Mouse (Mus musculus): ENCODE measurements at regions not wholly inside any gene's neighbourhood (a gene's known extent, or its start where the extent isn't known, plus 50 kb on each side); places are given as distances from the start of the nearest gene placed in this dataset.
A peak's percentile ranks its signal among the peaks of the same experiment; 100 is the strongest.

DNA sequence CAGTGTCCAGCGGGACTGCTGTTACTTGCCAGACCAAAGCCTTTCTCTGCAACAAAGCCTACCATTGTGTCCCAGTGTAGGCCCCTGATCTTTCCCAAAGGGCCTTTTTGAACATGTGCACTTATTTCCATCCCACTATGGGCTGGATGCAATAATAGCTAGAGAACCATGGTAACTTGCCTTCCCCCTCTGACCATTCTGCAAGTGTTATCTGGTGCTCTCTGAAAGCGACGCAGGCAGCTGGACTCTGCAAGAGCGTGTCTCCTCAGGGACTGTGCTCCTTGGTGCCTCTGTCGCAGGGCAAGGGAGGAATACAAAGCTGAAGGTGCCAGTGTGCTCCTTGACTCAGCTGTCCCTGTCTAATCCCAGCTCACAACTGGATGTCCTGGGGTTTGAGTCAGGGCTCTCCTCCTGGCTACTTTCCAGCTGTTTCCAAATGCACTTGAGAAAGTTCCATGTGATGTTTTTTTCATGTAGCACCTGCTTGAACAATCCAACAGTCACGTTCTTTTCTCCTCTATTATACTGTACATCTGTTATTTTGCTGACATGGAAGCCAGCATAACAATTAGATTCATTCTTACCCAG lies 112.3 kb upstream of the Marcks start:
- WGBS, result 66% methylated on average over 6 of the region's 6 CpGs
- Histone ChIP-seq H3K4me2 (ENCODE audit: low read depth, low read length) (no peak overlapping the region), H3K36me3 (ENCODE audit: control insufficient read depth, insufficient read depth, low read length) (no peaks in the 10 kb centered on the region), H3K4me1 (ENCODE audit: control insufficient read depth, insufficient read depth, low read length) (peaks cover 13% of the 10 kb centered on the region), H3K27ac (ENCODE audit: low read length) (peak overlapping the region; percentile 49), H3K27me3 (replicated peaks; ENCODE audit: control insufficient read depth, insufficient read depth, low read length) (no peaks in the 10 kb centered on the region), H3K9ac (ENCODE audit: low read depth, low read length) (no peak overlapping the region), H3K4me3 (ENCODE audit: low read length) (no peak overlapping the region), H3K9me3 (ENCODE audit: control insufficient read depth, low read length) (no peaks in the 10 kb centered on the region)
- ATAC-seq, result no peak

DNA sequence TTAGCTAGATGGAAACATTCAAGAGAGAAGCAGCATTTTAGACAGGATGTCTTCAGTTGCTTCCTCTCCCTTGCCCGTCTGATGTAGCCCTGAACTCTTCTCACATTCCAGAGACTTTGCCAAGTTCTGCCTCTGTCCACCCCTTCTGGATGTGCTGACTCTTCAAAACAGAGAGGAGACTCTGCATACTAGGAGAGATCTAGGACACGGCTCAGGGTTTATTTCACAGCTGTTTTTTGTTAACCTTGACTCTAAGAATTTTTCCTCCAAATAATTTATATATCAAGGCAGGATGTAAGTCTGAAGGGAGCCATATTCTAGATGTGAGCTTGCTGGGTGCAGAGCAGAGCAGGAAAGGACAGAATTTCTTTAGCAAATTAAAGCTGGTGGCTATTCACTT lies 111.4 kb upstream of the Marcks start:
- ATAC-seq, result peak; percentile 87
- no peak overlapping the region for H3K4me2 ChIP-seq (ENCODE audit: low read depth, low read length)
- peaks cover 13% of the 10 kb centered on the region for H3K4me1 ChIP-seq (ENCODE audit: control insufficient read depth, insufficient read depth, low read length)
- no peaks in the 10 kb centered on the region for H3K36me3 ChIP-seq (ENCODE audit: control insufficient read depth, insufficient read depth, low read length)
- H3K9me3 ChIP-seq (ENCODE audit: control insufficient read depth, low read length), result no peaks in the 10 kb centered on the region
- no peak overlapping the region for H3K9ac ChIP-seq (ENCODE audit: low read depth, low read length)
- no peak overlapping the region for H3K4me3 ChIP-seq (ENCODE audit: low read length)
- H3K27me3 ChIP-seq (replicated peaks; ENCODE audit: control insufficient read depth, insufficient read depth, low read length), result no peaks in the 10 kb centered on the region
- WGBS, result 30% methylated on average over 2 of the region's 2 CpGs
- H3K27ac ChIP-seq (ENCODE audit: low read length), result peak overlapping the region; percentile 49

GRCm38 (mm10) chr10:37249511-37249910 lies 110.8 kb upstream of the Marcks start:
- Histone ChIP-seq H3K27ac (ENCODE audit: low read length) (no peak overlapping the region), H3K4me3 (ENCODE audit: low read length) (no peak overlapping the region), H3K9me3 (ENCODE audit: control insufficient read depth, low read length) (no peaks in the 10 kb centered on the region), H3K36me3 (ENCODE audit: control insufficient read depth, insufficient read depth, low read length) (no peaks in the 10 kb centered on the region), H3K27me3 (replicated peaks; ENCODE audit: control insufficient read depth, insufficient read depth, low read length) (no peaks in the 10 kb centered on the region), H3K4me2 (ENCODE audit: low read depth, low read length) (no peak overlapping the region), H3K4me1 (ENCODE audit: control insufficient read depth, insufficient read depth, low read length) (peaks cover 13% of the 10 kb centered on the region), H3K9ac (ENCODE audit: low read depth, low read length) (no peak overlapping the region)
- WGBS, result 82% methylated on average over 4 of the region's 4 CpGs
- ATAC-seq, result peak; percentile 20; the same call in 1 of the 2 replicates

DNA sequence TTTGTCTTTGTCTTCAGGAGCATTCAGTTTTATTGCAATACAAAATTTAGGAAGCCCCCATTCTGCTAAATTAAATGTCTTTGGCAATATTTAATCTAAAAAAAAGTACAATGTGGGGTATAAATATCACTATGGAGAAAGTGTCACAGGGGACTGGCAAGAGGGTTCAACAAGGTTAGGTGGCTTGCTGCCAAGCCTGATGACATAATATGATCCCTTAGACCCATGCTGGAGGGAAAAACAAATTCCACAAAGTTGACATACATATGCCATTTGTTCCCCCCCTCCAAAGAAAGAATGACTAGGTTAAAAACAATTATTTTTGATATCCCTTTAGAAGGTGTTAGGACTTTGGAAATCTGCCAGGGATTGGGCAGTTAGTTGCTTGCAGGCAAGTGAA lies 108.4 kb upstream of the Marcks start:
- Histone ChIP-seq H3K9ac (ENCODE audit: low read depth, low read length) (no peak overlapping the region), H3K27me3 (replicated peaks; ENCODE audit: control insufficient read depth, insufficient read depth, low read length) (no peaks in the 10 kb centered on the region), H3K4me1 (ENCODE audit: control insufficient read depth, insufficient read depth, low read length) (peaks cover 13% of the 10 kb centered on the region), H3K9me3 (ENCODE audit: control insufficient read depth, low read length) (no peaks in the 10 kb centered on the region), H3K27ac (ENCODE audit: low read length) (no peak overlapping the region), H3K4me3 (ENCODE audit: low read length) (no peak overlapping the region), H3K4me2 (ENCODE audit: low read depth, low read length) (no peak overlapping the region), H3K36me3 (ENCODE audit: control insufficient read depth, insufficient read depth, low read length) (no peaks in the 10 kb centered on the region)
- ATAC-seq, result no peak

DNA sequence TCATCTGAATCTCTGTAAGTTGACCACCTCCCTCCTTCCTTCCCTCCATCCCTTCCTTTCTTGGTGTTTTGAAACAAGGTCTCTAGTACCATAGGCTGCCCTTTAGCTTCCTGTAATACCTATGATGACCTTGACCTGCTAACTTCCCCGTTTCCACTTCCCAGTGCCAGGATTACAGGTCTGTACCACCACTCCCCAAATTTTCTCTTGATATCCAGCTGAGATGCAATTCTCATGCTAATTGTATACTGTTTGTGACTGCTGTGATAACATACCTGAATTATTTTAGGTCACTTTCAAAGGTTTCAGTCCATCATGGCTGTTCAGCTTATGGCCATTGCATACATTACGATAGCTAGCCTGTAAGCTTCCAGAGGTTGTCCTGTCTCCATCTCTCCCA lies 104.4 kb upstream of the Marcks start:
- no peak overlapping the region for H3K4me3 ChIP-seq (ENCODE audit: low read length)
- no peak overlapping the region for H3K27ac ChIP-seq (ENCODE audit: low read length)
- no peaks in the 10 kb centered on the region for H3K9me3 ChIP-seq (ENCODE audit: control insufficient read depth, low read length)
- H3K4me2 ChIP-seq (ENCODE audit: low read depth, low read length), result no peak overlapping the region
- no peak for ATAC-seq
- 84% methylated on average over 2 of the region's 2 CpGs for WGBS
- 0 out of 2 replicates have a peak, but pooled peaks cover 4% of the 10 kb centered on the region for H3K4me1 ChIP-seq (ENCODE audit: control insufficient read depth, insufficient read depth, low read length)
- H3K36me3 ChIP-seq (ENCODE audit: control insufficient read depth, insufficient read depth, low read length), result no peaks in the 10 kb centered on the region
- H3K9ac ChIP-seq (ENCODE audit: low read depth, low read length), result no peak overlapping the region
- no peaks in the 10 kb centered on the region for H3K27me3 ChIP-seq (replicated peaks; ENCODE audit: control insufficient read depth, insufficient read depth, low read length)

DNA sequence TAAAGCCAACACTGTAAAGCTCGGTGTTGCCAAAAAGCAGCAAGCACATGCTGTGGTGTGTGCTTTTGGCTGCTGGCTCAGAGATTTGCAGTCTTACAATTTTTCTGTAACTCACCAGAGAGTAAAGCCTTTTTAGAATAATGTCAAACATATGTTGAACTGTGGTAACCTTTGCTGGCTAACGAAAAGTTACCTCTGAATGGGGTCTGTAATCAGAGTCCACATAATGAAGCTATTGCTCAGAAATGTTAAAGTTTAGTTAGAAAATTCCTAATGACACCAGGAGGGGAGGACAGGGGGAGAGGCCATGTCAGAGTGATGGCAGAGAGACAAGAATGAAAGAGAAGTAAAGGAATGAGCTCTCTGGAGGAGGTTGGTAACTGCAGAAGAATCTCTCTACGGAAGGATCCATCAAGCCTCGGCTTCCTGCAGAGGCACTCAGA lies 103.1 kb upstream of the Marcks start:
- H3K4me1 ChIP-seq (ENCODE audit: control insufficient read depth, insufficient read depth, low read length), result 0 out of 2 replicates have a peak, but pooled peaks cover 4% of the 10 kb centered on the region
- no peaks in the 10 kb centered on the region for H3K36me3 ChIP-seq (ENCODE audit: control insufficient read depth, insufficient read depth, low read length)
- no peak overlapping the region for H3K4me3 ChIP-seq (ENCODE audit: low read length)
- H3K27me3 ChIP-seq (replicated peaks; ENCODE audit: control insufficient read depth, insufficient read depth, low read length), result no peaks in the 10 kb centered on the region
- ATAC-seq, result peak; percentile 21; the same call in 1 of the 2 replicates
- H3K27ac ChIP-seq (ENCODE audit: low read length), result 0 out of 2 replicates have a peak overlapping the region, but pooled peaks have one; percentile 44
- 51% methylated on average over 4 of the region's 4 CpGs for WGBS
- H3K9me3 ChIP-seq (ENCODE audit: control insufficient read depth, low read length), result no peaks in the 10 kb centered on the region
- no peak overlapping the region for H3K9ac ChIP-seq (ENCODE audit: low read depth, low read length)
- no peak overlapping the region for H3K4me2 ChIP-seq (ENCODE audit: low read depth, low read length)

GRCm38 (mm10) chr10:37240634-37241033 lies 101.9 kb upstream of the Marcks start:
- WGBS, result 40% methylated on average over 4 of the region's 4 CpGs
- no peaks in the 10 kb centered on the region for H3K36me3 ChIP-seq (ENCODE audit: control insufficient read depth, insufficient read depth, low read length)
- no peaks in the 10 kb centered on the region for H3K27me3 ChIP-seq (replicated peaks; ENCODE audit: control insufficient read depth, insufficient read depth, low read length)
- no peak overlapping the region for H3K4me2 ChIP-seq (ENCODE audit: low read depth, low read length)
- no peak overlapping the region for H3K4me3 ChIP-seq (ENCODE audit: low read length)
- H3K9me3 ChIP-seq (ENCODE audit: control insufficient read depth, low read length), result no peaks in the 10 kb centered on the region
- no peak overlapping the region for H3K27ac ChIP-seq (ENCODE audit: low read length)
- H3K4me1 ChIP-seq (ENCODE audit: control insufficient read depth, insufficient read depth, low read length), result 0 out of 2 replicates have a peak, but pooled peaks cover 9% of the 10 kb centered on the region
- H3K9ac ChIP-seq (ENCODE audit: low read depth, low read length), result no peak overlapping the region
- ATAC-seq, result peak; percentile 79

- no peak for ATAC-seq
- 0 out of 2 replicates have a peak, but pooled peaks cover 9% of the 10 kb centered on the region for H3K4me1 ChIP-seq (ENCODE audit: control insufficient read depth, insufficient read depth, low read length)
- H3K9me3 ChIP-seq (ENCODE audit: control insufficient read depth, low read length), result no peaks in the 10 kb centered on the region
- H3K4me3 ChIP-seq (ENCODE audit: low read length), result no peak overlapping the region
- H3K27ac ChIP-seq (ENCODE audit: low read length), result no peak overlapping the region; the same call in 1 of the 2 replicates
- WGBS, result 69% methylated on average over 3 of the region's 3 CpGs
- H3K9ac ChIP-seq (ENCODE audit: low read depth, low read length), result no peak overlapping the region
- no peaks in the 10 kb centered on the region for H3K36me3 ChIP-seq (ENCODE audit: control insufficient read depth, insufficient read depth, low read length)
- H3K27me3 ChIP-seq (replicated peaks; ENCODE audit: control insufficient read depth, insufficient read depth, low read length), result no peaks in the 10 kb centered on the region
- H3K4me2 ChIP-seq (ENCODE audit: low read depth, low read length), result no peak overlapping the region
These were observed 101.5 kb upstream of the Marcks start for GRCm38 (mm10) chr10:37240201-37240600.

DNA sequence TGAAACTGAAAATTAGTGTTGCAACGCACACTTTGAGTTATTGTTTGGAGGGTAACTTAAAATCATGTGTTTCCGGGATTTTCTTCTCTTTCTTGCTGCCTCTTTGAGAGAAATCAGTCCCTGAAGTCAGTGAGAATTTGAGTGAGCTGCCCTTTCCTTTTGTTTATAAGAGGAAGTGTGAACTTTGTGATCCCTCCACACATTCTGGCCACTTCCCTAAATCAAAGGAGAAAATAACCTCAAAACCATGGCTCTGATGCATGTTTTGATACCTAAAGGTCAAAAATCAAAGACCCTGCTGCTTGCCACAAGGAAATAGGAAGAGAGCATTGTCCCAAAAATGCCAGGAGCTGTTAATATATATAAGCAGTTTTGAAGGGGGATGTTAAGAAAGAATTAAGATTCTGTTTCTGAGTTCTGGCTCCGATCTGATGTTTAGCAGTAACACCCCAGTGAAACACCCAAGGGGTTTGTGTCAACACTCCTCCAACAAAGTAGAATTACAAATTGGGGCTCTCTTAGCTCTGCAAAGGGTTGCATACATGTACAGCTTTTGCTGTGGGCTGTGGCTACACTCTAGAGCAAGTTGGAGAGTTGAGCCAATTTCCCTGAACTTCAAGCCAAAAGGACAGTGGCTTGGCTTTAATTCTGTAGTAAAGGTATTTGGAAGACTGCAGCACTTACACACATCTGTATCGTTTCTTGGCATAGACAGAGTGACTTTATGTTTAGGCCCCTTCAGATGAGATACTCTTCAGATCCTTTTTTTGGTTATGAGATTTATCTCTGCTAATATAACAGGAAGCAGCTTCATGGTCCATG lies 97.5 kb upstream of the Marcks start:
- peak overlapping the region; percentile 33; the same call in 1 of the 2 replicates for H3K27ac ChIP-seq (ENCODE audit: low read length)
- ATAC-seq, result no peak
- peaks cover 21% of the 10 kb centered on the region; the same call in 1 of the 2 replicates for H3K4me1 ChIP-seq (ENCODE audit: control insufficient read depth, insufficient read depth, low read length)
- H3K9ac ChIP-seq (ENCODE audit: low read depth, low read length), result no peak overlapping the region
- WGBS, result 52% methylated on average over 4 of the region's 4 CpGs
- no peak overlapping the region for H3K4me3 ChIP-seq (ENCODE audit: low read length)
- H3K36me3 ChIP-seq (ENCODE audit: control insufficient read depth, insufficient read depth, low read length), result no peaks in the 10 kb centered on the region
- H3K4me2 ChIP-seq (ENCODE audit: low read depth, low read length), result no peak overlapping the region
- H3K27me3 ChIP-seq (replicated peaks; ENCODE audit: control insufficient read depth, insufficient read depth, low read length), result no peaks in the 10 kb centered on the region
- H3K9me3 ChIP-seq (ENCODE audit: control insufficient read depth, low read length), result no peaks in the 10 kb centered on the region

Measured in intestine, embryonic 16.5 days (tissue).